Mouse (Mus musculus): ENCODE data around the gene Olfr235.
"Not testable (repeated sequence)": the region's sequence is repeated elsewhere in the genome, so short reads cannot be mapped to it uniquely, and the experiment has no call there.

Gene Olfr235

DNA sequence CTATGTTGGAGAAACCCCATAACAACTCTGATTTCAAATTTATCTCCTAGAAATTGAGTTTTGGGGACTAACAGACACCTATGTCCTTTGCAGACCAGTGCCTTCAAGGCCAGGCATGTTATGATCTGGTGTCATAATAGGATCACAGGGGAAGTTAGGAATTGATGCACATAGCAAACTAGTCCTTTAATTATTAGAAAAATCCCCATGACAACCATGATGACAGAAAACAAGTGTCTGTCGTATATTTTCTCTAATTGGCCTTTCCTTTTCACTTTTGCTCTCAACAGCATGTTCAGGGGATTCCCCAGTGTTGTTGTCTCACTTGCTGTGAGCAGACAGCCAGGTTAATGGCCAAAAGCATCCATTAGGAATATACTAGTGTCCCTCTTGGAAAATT, at the start of gene Olfr235:
Gene Olfr235 (plus strand): TSS at position 301 of the 400 bp plus-strand sequence.
- DNase-seq (ENCODE audit: low spot score), result no peak

DNA sequence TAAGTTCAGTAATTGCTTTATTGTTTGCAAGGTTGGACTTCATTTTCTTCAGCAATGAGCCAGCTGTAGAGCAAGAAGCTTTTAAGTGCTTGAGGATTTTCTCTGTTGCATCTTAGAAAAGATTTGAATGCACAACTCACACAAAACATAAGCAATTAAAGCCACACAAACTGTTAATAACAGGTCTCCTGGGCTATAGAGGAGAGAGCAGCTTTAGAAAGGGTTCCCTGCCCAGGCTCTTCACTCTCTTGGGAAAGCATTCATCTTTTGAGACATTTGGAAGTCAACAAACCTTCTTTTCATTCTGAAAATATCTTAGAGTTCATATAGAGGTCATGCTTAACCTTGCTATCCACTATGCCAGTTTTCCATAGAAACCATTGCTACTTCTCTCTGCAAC, 28.3 kb upstream of the Olfr235 start, which contains the start of gene Olfr1432:
Gene Olfr1432 (minus strand): TSS at position 101 of the 400 bp plus-strand sequence.
- DNase-seq (ENCODE audit: low spot score), result not testable (repeated sequence)

DNA sequence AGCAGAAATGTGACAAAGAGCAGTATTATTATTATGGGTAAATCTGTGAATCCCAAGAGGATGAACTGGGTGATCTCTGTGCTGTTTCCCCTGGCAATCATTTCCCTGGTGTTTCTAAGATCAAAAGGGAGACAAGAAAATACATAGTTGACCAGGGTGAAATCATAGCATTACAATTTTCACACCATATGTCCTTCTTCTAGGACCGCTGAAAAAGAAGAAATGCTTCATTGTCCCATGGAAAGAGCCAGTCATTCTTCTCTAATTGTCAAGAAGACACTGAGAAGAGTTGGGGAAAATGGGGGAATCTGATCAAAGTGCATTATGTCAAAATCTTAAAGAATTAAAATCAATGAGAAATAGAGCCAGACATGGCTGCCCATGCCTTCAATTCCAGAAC, 19.3 kb upstream of the Olfr235 start, which contains the start of gene Olfr262:
Gene Olfr262 (minus strand): TSS at position 101 of the 400 bp plus-strand sequence.
- no peak for DNase-seq (ENCODE audit: low spot score)

DNA sequence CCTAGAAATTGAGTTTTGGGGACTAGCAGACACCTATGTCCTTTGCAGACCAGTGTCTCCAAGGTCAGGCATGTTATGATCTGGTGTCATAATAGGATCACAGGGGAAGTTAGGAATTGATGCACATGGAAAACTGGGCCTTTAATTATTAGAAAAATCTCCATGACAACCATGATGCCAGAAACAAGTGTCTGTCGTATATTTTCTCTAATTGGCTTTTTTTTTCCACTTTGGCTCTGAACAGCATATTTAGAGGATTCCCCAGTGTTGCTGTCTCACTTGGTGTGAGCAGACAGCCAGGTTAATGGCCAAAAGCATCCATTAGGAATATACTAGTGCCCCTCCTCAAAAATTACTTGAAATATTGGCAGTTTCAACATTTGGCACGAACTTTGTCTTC, 18.7 kb downstream of the Olfr235 start, which contains the start of gene Olfr1434:
Gene Olfr1434 (plus strand): TSS at position 301 of the 400 bp plus-strand sequence.
- no peak for DNase-seq (ENCODE audit: low spot score)

DNA sequence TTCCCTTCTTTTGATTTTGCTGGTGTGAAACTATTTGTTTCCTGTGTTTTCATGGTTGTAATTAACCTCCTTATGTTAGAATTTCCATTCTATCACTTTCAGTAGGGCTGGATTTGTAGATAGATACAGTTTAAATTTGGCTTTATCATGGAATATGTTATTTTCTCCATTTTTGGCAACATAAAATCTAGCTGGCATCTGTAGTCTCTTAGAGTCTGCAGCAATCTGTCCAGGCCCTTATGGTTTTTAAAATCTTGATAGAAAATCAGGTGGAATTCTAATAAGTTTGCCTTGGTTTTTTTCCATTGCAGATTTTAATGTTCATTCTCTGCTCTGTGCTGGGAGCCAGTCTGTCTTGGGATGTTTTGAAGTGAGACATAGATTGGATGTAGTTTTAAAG, 32.1 kb downstream of the Olfr235 start:
- DNase-seq (ENCODE audit: low spot score), result no peak

DNA sequence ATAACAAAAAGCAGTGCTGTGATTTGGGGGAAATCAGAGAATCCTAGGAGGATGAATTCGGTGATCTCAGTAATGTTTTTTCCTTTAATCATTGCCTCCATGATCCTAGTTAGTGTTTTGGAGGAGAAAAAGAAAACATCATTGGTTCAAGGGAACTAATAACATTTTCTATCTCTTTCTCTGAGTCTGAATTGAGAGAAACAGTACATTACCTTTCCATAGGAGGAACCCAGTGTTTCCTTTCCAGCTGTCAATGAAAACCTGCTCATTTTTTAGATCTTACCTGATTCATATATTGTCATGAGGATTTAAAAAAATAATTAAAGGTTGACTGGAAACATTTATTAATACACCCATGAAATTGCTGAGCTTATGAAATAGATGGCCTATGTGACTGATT, 38.2 kb downstream of the Olfr235 start, which contains the start of gene Olfr1436:
Gene Olfr1436 (minus strand): TSS at position 101 of the 400 bp plus-strand sequence.
- DNase-seq (ENCODE audit: low spot score), result not testable (repeated sequence)
